Mouse (Mus musculus) G1E (cell line): ENCODE results near the gene Uimc1. TPM values are rescaled to one million over a fixed set of nuclear protein-coding genes. Genes with fewer than 3 reads are reported as not detected.
"Not testable (repeated sequence)": the region's sequence is repeated elsewhere in the genome, so short reads cannot be mapped to it uniquely, and the experiment has no call there.

Source experiments
- ATAC-seq: 2 replicates; pipeline ENCODE4 v1.8.0; 2016; ENCODE audit warnings: mild to moderate bottlenecking; ENCODE audit not compliant: insufficient number of reproducible peaks, poor library complexity, low FRiP score, severe bottlenecking; ENCODE audit errors: extremely low read depth
- DNase-seq: peaks from one replicate; pipeline ENCODE4 v3.0.0; 2012; ENCODE audit warnings: low spot score
- H3K27me3 ChIP-seq: 2 replicates; pipeline ENCODE4 v1.6.1; 2012; ENCODE audit warnings: mild to moderate bottlenecking, low read length, inconsistent platforms; ENCODE audit not compliant: insufficient read depth
- H3K36me3 ChIP-seq: replicated peaks from 2 replicates; pipeline ENCODE3; 2012; ENCODE audit warnings: mild to moderate bottlenecking, inconsistent platforms
- H3K4me1 ChIP-seq: 2 replicates; pipeline ENCODE4 v1.6.1; 2012; ENCODE audit warnings: low read depth, low read length, inconsistent platforms, mixed read lengths; ENCODE audit not compliant: insufficient read depth
- H3K4me3 ChIP-seq: 2 replicates; pipeline ENCODE4 v1.5.1; 2012; ENCODE audit warnings: low read depth, mild to moderate bottlenecking, inconsistent platforms, low read length, moderate library complexity, mixed read lengths
- H3K9me3 ChIP-seq: replicated peaks from 2 replicates; pipeline ENCODE4 v1.6.1; 2012; ENCODE audit warnings: inconsistent platforms
- CTCF ChIP-seq: IDR thresholded peaks from 2 replicates; pipeline ENCODE4 v1.5.1; 2012; ENCODE audit warnings: low read depth, low read length, inconsistent platforms, mixed read lengths
- GATA1 ChIP-seq: IDR thresholded peaks from 2 replicates; pipeline ENCODE4 v1.6.1; 2012; ENCODE audit warnings: borderline replicate concordance, low read length, inconsistent platforms, mixed read lengths
- GATA2 ChIP-seq: IDR thresholded peaks from 2 replicates; pipeline ENCODE4 v1.6.1; 2012; ENCODE audit warnings: low read depth, low read length, inconsistent platforms, borderline replicate concordance
- POLR2AphosphoS5 ChIP-seq: IDR thresholded peaks from 2 replicates; pipeline ENCODE4 v1.6.1; 2012; ENCODE audit warnings: low read depth, low read length, inconsistent platforms; ENCODE audit not compliant: insufficient replicate concordance
- TAL1 ChIP-seq: conservative IDR thresholded peaks from 2 replicates; pipeline ENCODE4 v1.6.1; 2012; ENCODE audit warnings: low read depth, low read length, inconsistent platforms, mixed read lengths
- polyA plus RNA-seq: library from polyadenylated mRNA; stranded (reverse); fragments of >175 nt; gene quantifications from 2 replicates; pipeline ENCODE4 v1.2.3, GENCODE M21; 2012
- total RNA-seq, 2 experiments: library from RNA; stranded (forward) in 1 of 2; stranded (reverse) in 1 of 2; fragments of 200-1000 nt in 1 of 2; fragments of >200 nt in 1 of 2; fragmentation: Nextera tagmentation in 1 of 2; gene quantifications; 2 replicates each; pipeline ENCODE4 v1.2.3; 2014 to 2017

The Uimc1 gene
- total and polyA plus RNA-seq, 3 experiments: 7.8 to 55.0 (median 52.4) TPM

- H3K4me3 ChIP-seq: peak overlapping the region; percentile 84
- DNase-seq (peak; percentile 23), ATAC-seq (no peak)
- no peak for TF ChIP-seq POLR2AphosphoS5
- TF ChIP-seq GATA2: no peak
- TF ChIP-seq CTCF: no peak
- TF ChIP-seq TAL1: no peak
- TF ChIP-seq GATA1: no peak
- no peaks in the 10 kb centered on the region for H3K27me3 ChIP-seq
- H3K36me3 ChIP-seq: no peaks in the 10 kb centered on the region
- H3K9me3 ChIP-seq: no peaks in the 10 kb centered on the region; the same call in 1 of the 2 replicates
- peaks cover 18% of the 10 kb centered on the region for H3K4me1 ChIP-seq
Observed at GRCm38 (mm10) chr13:55099066-55099725, 904 bp downstream of the Uimc1 start.

- H3K4me3 ChIP-seq, H3K4me1 ChIP-seq, DNase-seq, H3K36me3 ChIP-seq, H3K9me3 ChIP-seq, H3K27me3 ChIP-seq, ATAC-seq: not testable (repeated sequence)
Observed at GRCm38 (mm10) chr13:55097841-55098240, 2.3 kb downstream of the Uimc1 start.

- TF ChIP-seq CTCF (no peak), POLR2AphosphoS5 (no peak), GATA2 (no peak), TAL1 (no peak), GATA1 (no peak)
- no peak for ATAC-seq
Observed at GRCm38 (mm10) chr13:55092588-55092987, 7.5 kb downstream of the Uimc1 start.

GRCm38 (mm10) chr13:55075597-55075996, 24.5 kb downstream of the Uimc1 start:
- ATAC-seq: no peak
- peaks cover 50% of the 10 kb centered on the region for H3K36me3 ChIP-seq
- H3K4me1 ChIP-seq: no peaks in the 10 kb centered on the region

More at GRCm38 (mm10) chr13:55092588-55092987, 7.5 kb downstream of the Uimc1 start:
- DNase-seq: no peak
- Histone ChIP-seq H3K4me3 (no peak overlapping the region), H3K4me1 (no peaks in the 10 kb centered on the region; the same call in 1 of the 2 replicates), H3K36me3 (peaks cover 40% of the 10 kb centered on the region), H3K9me3 (no peaks in the 10 kb centered on the region), H3K27me3 (no peaks in the 10 kb centered on the region)

DNA sequence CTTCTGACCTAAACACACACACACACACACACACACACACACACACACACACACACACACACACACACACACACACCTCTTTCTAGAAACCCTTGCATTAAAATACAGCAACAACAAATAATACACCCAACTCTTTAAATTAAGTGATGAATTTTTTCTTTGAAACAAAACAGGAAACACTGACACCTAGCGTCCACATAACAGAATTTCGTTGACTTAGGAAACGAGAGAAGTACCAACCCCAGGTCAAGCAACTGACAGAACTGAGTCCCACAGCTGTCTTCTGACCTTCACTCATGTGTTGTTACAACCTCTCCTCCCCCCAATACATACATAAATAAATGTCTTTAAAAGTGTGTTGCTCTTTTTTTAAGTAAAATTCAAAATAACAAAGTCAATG, 28.8 kb downstream of the Uimc1 start:
- TF ChIP-seq TAL1 (no peak), GATA2 (no peak), GATA1 (no peak), POLR2AphosphoS5 (no peak), CTCF (no peak)
- Histone ChIP-seq H3K9me3 (no peaks in the 10 kb centered on the region), H3K27me3 (no peaks in the 10 kb centered on the region), H3K36me3 (peaks cover 47% of the 10 kb centered on the region), H3K4me1 (no peaks in the 10 kb centered on the region), H3K4me3 (no peak overlapping the region)
- no peak for ATAC-seq
- DNase-seq: peak; percentile 18

More at GRCm38 (mm10) chr13:55075597-55075996, 24.5 kb downstream of the Uimc1 start:
- H3K9me3 ChIP-seq: no peaks in the 10 kb centered on the region
- no peak overlapping the region for H3K4me3 ChIP-seq
- TF ChIP-seq CTCF: no peak
- no peak for TF ChIP-seq GATA1
- TF ChIP-seq GATA2: no peak
- TF ChIP-seq POLR2AphosphoS5: no peak
- no peak for TF ChIP-seq TAL1
- DNase-seq: no peak
- H3K27me3 ChIP-seq: no peaks in the 10 kb centered on the region

- Histone ChIP-seq H3K27me3 (no peaks in the 10 kb centered on the region), H3K36me3 (peaks cover 43% of the 10 kb centered on the region), H3K4me1 (no peaks in the 10 kb centered on the region), H3K9me3 (no peaks in the 10 kb centered on the region), H3K4me3 (no peak overlapping the region)
- no peak for ATAC-seq
- TF ChIP-seq GATA2 (no peak), GATA1 (no peak), TAL1 (no peak), POLR2AphosphoS5 (no peak), CTCF (no peak)
- no peak for DNase-seq
Observed at GRCm38 (mm10) chr13:55069719-55070118, 30.4 kb downstream of the Uimc1 start.

GRCm38 (mm10) chr13:55063276-55063675, 36.8 kb downstream of the Uimc1 start:
- TF ChIP-seq TAL1 (no peak), POLR2AphosphoS5 (no peak), CTCF (no peak), GATA1 (no peak), GATA2 (no peak)
- ATAC-seq (no peak), DNase-seq (no peak)
- Histone ChIP-seq H3K36me3 (peaks cover 44% of the 10 kb centered on the region), H3K4me3 (no peak overlapping the region), H3K9me3 (no peaks in the 10 kb centered on the region), H3K27me3 (no peaks in the 10 kb centered on the region), H3K4me1 (no peaks in the 10 kb centered on the region)
